ENCODE assay signal across 26 mouse cellular contexts in genomic region chr17:16155587-16155986, GRCm38 (mm10).
"Had no signal": no experiment of that assay in that cellular context is flagged by ENCODE, and none has a peak within 500 bp of the region (broad histone marks: within the 10 kb centered on the region; RNA-seq: fewer than 3 reads in every experiment).

No protein-coding gene starts in this region.

- H3K27me3 ChIP-seq: heart, embryonic 13.5 days; heart, embryonic 15.5 days; hindbrain, embryonic 13.5 days; hindbrain, embryonic 15.5 days; kidney, embryonic 15.5 days; limb, embryonic 13.5 days; liver, embryonic 12.5 days had no signal

- H3K9ac ChIP-seq: heart, embryonic 13.5 days; heart, embryonic 15.5 days; hindbrain, embryonic 13.5 days; hindbrain, embryonic 15.5 days; kidney, embryonic 15.5 days; limb, embryonic 13.5 days; liver, embryonic 12.5 days; liver, embryonic 14.5 days had no signal

- DNase-seq: gastrocnemius, adult 2 months; gastrocnemius, postnatal 10 days; gastrocnemius, postnatal 25 days; heart, adult 2 months; heart, postnatal 14 days; heart, postnatal 36 days; kidney, adult 11 months; kidney, adult 2 months; kidney, adult 9 months; kidney, postnatal 25 days; kidney, postnatal 4 days; liver had no signal

- H3K9me3 ChIP-seq: heart, embryonic 13.5 days; heart, embryonic 15.5 days; hindbrain, embryonic 13.5 days; hindbrain, embryonic 15.5 days; kidney, embryonic 15.5 days; limb, embryonic 13.5 days; liver, embryonic 12.5 days had no signal

- H3K36me3 ChIP-seq: heart, embryonic 13.5 days; heart, embryonic 15.5 days; hindbrain, embryonic 13.5 days; hindbrain, embryonic 15.5 days; kidney, embryonic 15.5 days; limb, embryonic 13.5 days; liver, embryonic 12.5 days had no signal

- H3K4me2 ChIP-seq: heart, embryonic 11.5 days; heart, embryonic 13.5 days; heart, embryonic 15.5 days; hindbrain, embryonic 13.5 days; hindbrain, embryonic 15.5 days; kidney, embryonic 15.5 days; limb, embryonic 13.5 days; liver, embryonic 12.5 days had no signal

- H3K27ac ChIP-seq: gastrocnemius, adult 2 months; heart, adult 2 months; heart, embryonic 13.5 days; heart, embryonic 15.5 days; hindbrain, embryonic 13.5 days; hindbrain, embryonic 15.5 days; hindbrain, postnatal 0 days; kidney, embryonic 15.5 days; kidney, postnatal 0 days; layer of hippocampus, adult 2 months; left cerebral cortex, adult 2 months; limb, embryonic 13.5 days; liver, embryonic 12.5 days; liver, embryonic 14.5 days had no signal

- H3K4me3 ChIP-seq: gastrocnemius, adult 2 months; heart, adult 2 months; heart, embryonic 13.5 days; heart, embryonic 15.5 days; hindbrain, embryonic 13.5 days; hindbrain, embryonic 15.5 days; kidney, embryonic 15.5 days; layer of hippocampus, adult 2 months; left cerebral cortex, adult 2 months; limb, embryonic 13.5 days; liver, embryonic 12.5 days had no signal

- ATAC-seq: hindbrain, postnatal 0 days; intestine, embryonic 16.5 days; liver, embryonic 12.5 days had no signal

- H3K4me1 ChIP-seq: heart, embryonic 13.5 days; heart, embryonic 15.5 days; hindbrain, embryonic 15.5 days; kidney, embryonic 15.5 days; limb, embryonic 13.5 days; liver, embryonic 12.5 days had no signal
